Mouse (Mus musculus): ENCODE results near the gene Prkab2.

- TF ChIP-seq CTCF (IDR thresholded peaks at IDR 0.05; ENCODE audit: extremely low read depth, insufficient read depth, low read length) (no peak), POLR2A (IDR thresholded peaks at IDR 0.05; ENCODE audit: extremely low read depth, insufficient read depth, low read length) (no peak)
Observed at GRCm38 (mm10) chr3:97682576-97682975, 24.6 kb downstream of the Prkab2 start.

Measured in cortical plate, adult 2 months (tissue).